Mouse (Mus musculus): ENCODE measurements around the gene Prkca. TPM values are rescaled to one million over a fixed set of nuclear protein-coding genes. Genes with fewer than 3 reads are reported as not detected.

Prkca gene
- polyA plus RNA-seq, 1 experiment from 2014 or later: 12.9 TPM

- H3K27ac ChIP-seq (replicated peaks): peak overlapping the region; percentile 78
- no peaks in the 10 kb centered on the region for H3K27me3 ChIP-seq (replicated peaks)
- WGBS: 40% methylated on average over 8 of the region's 8 CpGs
- H3K4me1 ChIP-seq: peaks cover 36% of the 10 kb centered on the region
- no peak overlapping the region for H3K4me3 ChIP-seq
- peak overlapping the region; percentile 49 for H3K4me2 ChIP-seq
- peak; percentile 77 for ATAC-seq (ENCODE audit: extremely low read depth, insufficient number of reproducible peaks, low FRiP score, low TSS enrichment)
- H3K36me3 ChIP-seq: no peaks in the 10 kb centered on the region
- H3K9ac ChIP-seq: no peak overlapping the region
- H3K9me3 ChIP-seq: no peaks in the 10 kb centered on the region
Observed at GRCm38 (mm10) chr11:108215466-108215865, 128.3 kb downstream of the Prkca start.

GRCm38 (mm10) chr11:108214521-108215223 lies 129.1 kb downstream of the Prkca start:
- Histone ChIP-seq H3K4me1 (peaks cover 36% of the 10 kb centered on the region), H3K4me2 (peak overlapping the region; percentile 49), H3K36me3 (no peaks in the 10 kb centered on the region), H3K9me3 (no peaks in the 10 kb centered on the region), H3K27ac (replicated peaks) (peak overlapping the region; percentile 78), H3K27me3 (replicated peaks) (no peaks in the 10 kb centered on the region), H3K9ac (peak overlapping the region; percentile 24; the same call in 1 of the 2 replicates), H3K4me3 (no peak overlapping the region)
- 83% methylated on average over 11 of the region's 11 CpGs for WGBS
- ATAC-seq (ENCODE audit: extremely low read depth, insufficient number of reproducible peaks, low FRiP score, low TSS enrichment): no peak

GRCm38 (mm10) chr11:108213783-108214182 lies 129.9 kb downstream of the Prkca start:
- no peak overlapping the region for H3K4me3 ChIP-seq
- peaks cover 36% of the 10 kb centered on the region for H3K4me1 ChIP-seq
- no peak for ATAC-seq (ENCODE audit: extremely low read depth, insufficient number of reproducible peaks, low FRiP score, low TSS enrichment)
- H3K36me3 ChIP-seq: no peaks in the 10 kb centered on the region
- H3K9ac ChIP-seq: no peak overlapping the region
- 91% methylated on average over 10 of the region's 10 CpGs for WGBS
- no peaks in the 10 kb centered on the region for H3K9me3 ChIP-seq
- no peak overlapping the region for H3K4me2 ChIP-seq
- no peak overlapping the region for H3K27ac ChIP-seq (replicated peaks)
- H3K27me3 ChIP-seq (replicated peaks): no peaks in the 10 kb centered on the region

GRCm38 (mm10) chr11:108212638-108213037 lies 131.1 kb downstream of the Prkca start:
- ATAC-seq (ENCODE audit: extremely low read depth, insufficient number of reproducible peaks, low FRiP score, low TSS enrichment): no peak
- H3K27ac ChIP-seq (replicated peaks): no peak overlapping the region
- no peaks in the 10 kb centered on the region for H3K27me3 ChIP-seq (replicated peaks)
- H3K4me1 ChIP-seq: peaks cover 36% of the 10 kb centered on the region
- H3K4me3 ChIP-seq: no peak overlapping the region
- H3K36me3 ChIP-seq: no peaks in the 10 kb centered on the region
- WGBS: 91% methylated on average over 5 of the region's 5 CpGs
- H3K9me3 ChIP-seq: no peaks in the 10 kb centered on the region
- no peak overlapping the region for H3K4me2 ChIP-seq
- no peak overlapping the region for H3K9ac ChIP-seq

DNA sequence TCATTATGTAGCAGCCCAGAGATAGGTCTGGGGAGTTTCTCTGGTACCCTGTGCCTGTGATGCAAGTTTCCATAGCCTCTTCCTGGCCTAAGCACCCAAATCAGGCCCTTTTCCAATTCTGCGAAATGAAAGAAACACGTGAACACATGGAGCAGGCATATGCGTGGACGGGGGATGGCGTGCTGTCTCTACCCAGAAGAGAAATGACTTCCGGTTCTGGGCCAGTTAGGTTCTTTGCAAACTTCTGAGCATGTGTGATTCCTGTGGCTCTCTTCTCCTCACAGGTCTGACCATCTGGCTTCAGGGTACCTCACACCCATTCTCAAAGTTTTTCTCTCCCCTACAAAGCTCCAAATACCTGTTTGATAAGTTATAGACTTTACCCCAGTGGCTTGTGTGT lies 131.7 kb downstream of the Prkca start:
- Histone ChIP-seq H3K4me3 (no peak overlapping the region), H3K27ac (replicated peaks) (no peak overlapping the region), H3K27me3 (replicated peaks) (no peaks in the 10 kb centered on the region), H3K36me3 (no peaks in the 10 kb centered on the region), H3K9ac (no peak overlapping the region), H3K9me3 (no peaks in the 10 kb centered on the region), H3K4me2 (no peak overlapping the region), H3K4me1 (peaks cover 36% of the 10 kb centered on the region)
- 88% methylated on average over 6 of the region's 6 CpGs for WGBS
- no peak for ATAC-seq (ENCODE audit: extremely low read depth, insufficient number of reproducible peaks, low FRiP score, low TSS enrichment)

DNA sequence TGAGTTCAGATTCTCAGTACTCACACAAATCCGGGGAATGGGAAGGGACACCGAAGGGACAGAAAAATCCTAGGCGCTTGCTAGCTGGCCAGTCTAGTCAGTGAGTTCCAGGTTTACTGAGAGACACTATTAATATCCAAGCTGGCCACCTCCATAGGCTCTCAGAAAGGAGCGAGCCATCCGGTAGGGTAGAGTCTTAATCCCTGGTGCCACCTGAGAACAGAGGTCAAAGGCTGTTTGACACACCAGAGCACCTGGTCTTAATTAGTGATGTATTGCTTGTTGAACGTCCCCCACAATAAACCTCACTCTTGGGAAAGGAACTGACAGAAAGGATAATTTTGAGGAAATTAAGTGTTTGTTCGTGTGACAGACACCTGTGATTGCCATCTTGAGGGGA lies 133.0 kb downstream of the Prkca start:
- H3K9ac ChIP-seq: no peak overlapping the region
- no peaks in the 10 kb centered on the region for H3K9me3 ChIP-seq
- ATAC-seq (ENCODE audit: extremely low read depth, insufficient number of reproducible peaks, low FRiP score, low TSS enrichment): no peak
- H3K4me2 ChIP-seq: no peak overlapping the region
- no peaks in the 10 kb centered on the region for H3K27me3 ChIP-seq (replicated peaks)
- H3K4me3 ChIP-seq: no peak overlapping the region
- 87% methylated on average over 7 of the region's 7 CpGs for WGBS
- peaks cover 30% of the 10 kb centered on the region for H3K4me1 ChIP-seq
- no peaks in the 10 kb centered on the region for H3K36me3 ChIP-seq
- H3K27ac ChIP-seq (replicated peaks): no peak overlapping the region

DNA sequence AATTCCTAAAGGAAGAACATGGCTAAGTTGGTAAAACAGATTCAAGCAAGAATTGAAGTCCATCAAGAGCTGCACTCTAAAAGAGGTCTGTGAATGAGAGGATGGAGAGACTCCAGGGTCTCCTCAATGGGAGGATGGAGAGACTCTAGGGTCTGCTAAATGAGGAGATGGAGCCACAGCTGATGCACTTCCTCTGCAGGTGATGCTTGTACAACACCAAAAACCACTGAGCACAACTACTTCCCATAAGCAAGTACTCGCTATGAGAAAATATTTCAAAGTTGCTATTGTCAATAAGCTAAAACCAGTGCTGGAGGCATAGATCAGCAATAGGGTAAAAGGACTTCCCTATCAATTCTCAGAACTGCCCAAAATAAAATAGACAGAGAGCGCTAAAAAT lies 137.1 kb downstream of the Prkca start:
- 93% methylated on average over 2 of the region's 2 CpGs for WGBS
- H3K36me3 ChIP-seq: no peaks in the 10 kb centered on the region
- H3K27me3 ChIP-seq (replicated peaks): no peaks in the 10 kb centered on the region
- no peaks in the 10 kb centered on the region for H3K9me3 ChIP-seq
- no peak overlapping the region for H3K4me2 ChIP-seq
- no peak overlapping the region for H3K9ac ChIP-seq
- H3K4me1 ChIP-seq: peaks cover 27% of the 10 kb centered on the region
- H3K4me3 ChIP-seq: no peak overlapping the region
- H3K27ac ChIP-seq (replicated peaks): no peak overlapping the region
- ATAC-seq (ENCODE audit: extremely low read depth, insufficient number of reproducible peaks, low FRiP score, low TSS enrichment): no peak

GRCm38 (mm10) chr11:108204895-108205248 lies 138.9 kb downstream of the Prkca start:
- Histone ChIP-seq H3K27ac (replicated peaks) (peak overlapping the region; percentile 43; the same call in 1 of the 2 replicates), H3K4me1 (peaks cover 24% of the 10 kb centered on the region), H3K4me3 (no peak overlapping the region), H3K27me3 (replicated peaks) (no peaks in the 10 kb centered on the region), H3K36me3 (no peaks in the 10 kb centered on the region), H3K9ac (no peak overlapping the region), H3K4me2 (no peak overlapping the region), H3K9me3 (no peaks in the 10 kb centered on the region)
- no peak for ATAC-seq (ENCODE audit: extremely low read depth, insufficient number of reproducible peaks, low FRiP score, low TSS enrichment)
- WGBS: 49% methylated on average over 5 of the region's 5 CpGs

GRCm38 (mm10) chr11:108204202-108204894 lies 139.4 kb downstream of the Prkca start:
- no peaks in the 10 kb centered on the region for H3K9me3 ChIP-seq
- H3K4me3 ChIP-seq: no peak overlapping the region
- no peak for ATAC-seq (ENCODE audit: extremely low read depth, insufficient number of reproducible peaks, low FRiP score, low TSS enrichment)
- peaks cover 24% of the 10 kb centered on the region for H3K4me1 ChIP-seq
- H3K27ac ChIP-seq (replicated peaks): peak overlapping the region; percentile 43; the same call in 1 of the 2 replicates
- 0 out of 2 replicates have a peak overlapping the region, but pooled peaks have one; percentile 19 for H3K9ac ChIP-seq
- no peaks in the 10 kb centered on the region for H3K36me3 ChIP-seq
- H3K4me2 ChIP-seq: no peak overlapping the region
- 70% methylated on average over 7 of the region's 7 CpGs for WGBS
- H3K27me3 ChIP-seq (replicated peaks): no peaks in the 10 kb centered on the region

GRCm38 (mm10) chr11:108202835-108203234 lies 140.9 kb downstream of the Prkca start:
- no peak overlapping the region for H3K9ac ChIP-seq
- H3K27ac ChIP-seq (replicated peaks): no peak overlapping the region
- no peaks in the 10 kb centered on the region for H3K27me3 ChIP-seq (replicated peaks)
- H3K9me3 ChIP-seq: no peaks in the 10 kb centered on the region
- no peak for ATAC-seq (ENCODE audit: extremely low read depth, insufficient number of reproducible peaks, low FRiP score, low TSS enrichment)
- peaks cover 30% of the 10 kb centered on the region for H3K4me1 ChIP-seq
- H3K4me3 ChIP-seq: no peak overlapping the region
- WGBS: 91% methylated on average over 7 of the region's 7 CpGs
- no peak overlapping the region for H3K4me2 ChIP-seq
- H3K36me3 ChIP-seq: no peaks in the 10 kb centered on the region

- Histone ChIP-seq H3K27me3 (replicated peaks) (no peaks in the 10 kb centered on the region), H3K9me3 (no peaks in the 10 kb centered on the region), H3K4me1 (peaks cover 46% of the 10 kb centered on the region), H3K36me3 (no peaks in the 10 kb centered on the region), H3K9ac (no peak overlapping the region), H3K4me3 (no peak overlapping the region), H3K27ac (replicated peaks) (no peak overlapping the region), H3K4me2 (no peak overlapping the region)
- ATAC-seq (ENCODE audit: extremely low read depth, insufficient number of reproducible peaks, low FRiP score, low TSS enrichment): no peak
- 87% methylated on average over 15 of the region's 15 CpGs for WGBS
Observed at GRCm38 (mm10) chr11:108200679-108201586, 142.8 kb downstream of the Prkca start.
